Mouse (Mus musculus) limb, embryonic 10.5 days (tissue): ENCODE measurements around the gene Hspb2. TPM values are rescaled to one million over a fixed set of nuclear protein-coding genes. Genes with fewer than 3 reads are reported as not detected.
A peak's percentile ranks its signal among the peaks of the same experiment; 100 is the strongest.

Source experiments
- DNase-seq: peaks from one replicate; pipeline ENCODE4 v3.0.0-alpha.2; 2017; ENCODE audit warnings: low spot score
- H3K27ac ChIP-seq: fragments of 300-500 bp; sonication (generic); 2 replicates; pipeline ENCODE4 v1.5.1; 2016; ENCODE audit warnings: mild to moderate bottlenecking
- H3K27me3 ChIP-seq: fragments of 300-500 bp; sonication (generic); 2 replicates; pipeline ENCODE4 v1.6.1; 2016; ENCODE audit warnings: low read depth, mild to moderate bottlenecking; ENCODE audit not compliant: poor library complexity, severe bottlenecking
- H3K36me3 ChIP-seq: fragments of 300-500 bp; sonication (generic); 2 replicates; pipeline ENCODE4 v1.6.1; 2016; ENCODE audit warnings: mild to moderate bottlenecking, moderate library complexity
- H3K4me1 ChIP-seq: fragments of 300-500 bp; sonication (generic); 2 replicates; pipeline ENCODE4 v1.6.1; 2016
- H3K4me3 ChIP-seq: fragments of 300-500 bp; sonication (generic); 2 replicates; pipeline ENCODE4 v1.5.1; 2016; ENCODE audit warnings: mild to moderate bottlenecking, moderate library complexity
- H3K9me3 ChIP-seq: fragments of 300-500 bp; sonication (generic); replicated peaks from 2 replicates; pipeline ENCODE4 v1.6.1; 2016; ENCODE audit warnings: mild to moderate bottlenecking
- WGBS: fragments of 180-500 bp; shearing (Covaris S2); methylation state at CpG from one replicate; pipeline ENCODE4 v1.1.7; 2016; 5-methylcytosine and 5-hydroxymethylcytosine counted together
- polyA plus RNA-seq: library from polyadenylated mRNA; unstranded; fragments of >200 nt; fragmentation: Nextera tagmentation; extraction: Ambion mirVana; gene quantifications from 2 replicates; pipeline ENCODE4 v1.2.1, GENCODE M21; 2016

The Hspb2 gene
- not detected in 2 replicates for polyA plus RNA-seq

- Histone ChIP-seq H3K4me3 (no peak within 1 kb of the TSS), H3K9me3 (no peaks in the 10 kb centered on the region), H3K27ac (peak within 1 kb of the TSS; percentile 23; the same call in 1 of the 2 replicates), H3K36me3 (no peaks in the 10 kb centered on the region), H3K27me3 (peaks cover 34% of the 10 kb centered on the region), H3K4me1 (peaks cover 13% of the 10 kb centered on the region)
- no peak for DNase-seq
- 64% methylated on average over 14 of the region's 14 CpGs for WGBS
These were observed at the start of gene Hspb2 for GRCm38 (mm10) chr9:50752054-50752602. Gene Hspb2, minus strand, starts transcription at chr9:50752354.

GRCm38 (mm10) chr9:50800985-50801384 is 48.8 kb upstream of the Hspb2 start:
- Histone ChIP-seq H3K4me1 (no peaks in the 10 kb centered on the region), H3K36me3 (peaks cover 73% of the 10 kb centered on the region)
- WGBS: 67% methylated on average over 2 of the region's 2 CpGs

GRCm38 (mm10) chr9:50798368-50798767 is 46.2 kb upstream of the Hspb2 start:
- WGBS: 87% methylated on average over 5 of the region's 5 CpGs
- no peak overlapping the region for H3K4me3 ChIP-seq
- H3K36me3 ChIP-seq: peaks cover 70% of the 10 kb centered on the region
- H3K27ac ChIP-seq: no peak overlapping the region
- H3K4me1 ChIP-seq: no peaks in the 10 kb centered on the region
- H3K9me3 ChIP-seq: no peaks in the 10 kb centered on the region
- no peak for DNase-seq
- H3K27me3 ChIP-seq: no peaks in the 10 kb centered on the region

More at GRCm38 (mm10) chr9:50800985-50801384, 48.8 kb upstream of the Hspb2 start:
- no peak overlapping the region for H3K27ac ChIP-seq
- peak; percentile 34 for DNase-seq
- no peaks in the 10 kb centered on the region for H3K9me3 ChIP-seq
- H3K4me3 ChIP-seq: no peak overlapping the region
- no peaks in the 10 kb centered on the region for H3K27me3 ChIP-seq

- 96% methylated on average over 7 of the region's 7 CpGs for WGBS
- H3K4me1 ChIP-seq: no peaks in the 10 kb centered on the region
- no peak for DNase-seq
These were observed 45.5 kb upstream of the Hspb2 start for GRCm38 (mm10) chr9:50797641-50798040.

GRCm38 (mm10) chr9:50796776-50797175 is 44.6 kb upstream of the Hspb2 start:
- Histone ChIP-seq H3K27me3 (no peaks in the 10 kb centered on the region), H3K9me3 (no peaks in the 10 kb centered on the region), H3K36me3 (peaks cover 66% of the 10 kb centered on the region), H3K4me1 (no peaks in the 10 kb centered on the region), H3K4me3 (no peak overlapping the region), H3K27ac (no peak overlapping the region)
- DNase-seq: no peak
- 90% methylated on average over 8 of the region's 8 CpGs for WGBS

More at GRCm38 (mm10) chr9:50797641-50798040, 45.5 kb upstream of the Hspb2 start:
- Histone ChIP-seq H3K4me3 (no peak overlapping the region), H3K27ac (no peak overlapping the region), H3K36me3 (peaks cover 66% of the 10 kb centered on the region), H3K27me3 (no peaks in the 10 kb centered on the region), H3K9me3 (no peaks in the 10 kb centered on the region)

- no peak overlapping the region for H3K27ac ChIP-seq
- no peak for DNase-seq
- H3K36me3 ChIP-seq: peaks cover 65% of the 10 kb centered on the region
- 90% methylated on average over 3 of the region's 3 CpGs for WGBS
- no peak overlapping the region for H3K4me3 ChIP-seq
- no peaks in the 10 kb centered on the region for H3K9me3 ChIP-seq
- no peaks in the 10 kb centered on the region for H3K4me1 ChIP-seq
- no peaks in the 10 kb centered on the region for H3K27me3 ChIP-seq
These were observed 43.1 kb upstream of the Hspb2 start for GRCm38 (mm10) chr9:50795266-50795665.

GRCm38 (mm10) chr9:50782155-50782554 is 30.0 kb upstream of the Hspb2 start:
- H3K36me3 ChIP-seq: peaks cover 97% of the 10 kb centered on the region
- no peak overlapping the region for H3K4me3 ChIP-seq
- WGBS: 77% methylated on average over 2 of the region's 2 CpGs
- H3K27ac ChIP-seq: no peak overlapping the region
- peak; percentile 49 for DNase-seq
- H3K4me1 ChIP-seq: no peaks in the 10 kb centered on the region
- no peaks in the 10 kb centered on the region for H3K9me3 ChIP-seq
- no peaks in the 10 kb centered on the region for H3K27me3 ChIP-seq

GRCm38 (mm10) chr9:50776162-50776760 is 24.1 kb upstream of the Hspb2 start:
- H3K9me3 ChIP-seq: no peaks in the 10 kb centered on the region
- DNase-seq: no peak
- H3K27ac ChIP-seq: peak overlapping the region; percentile 96; the same call in 1 of the 2 replicates
- no peaks in the 10 kb centered on the region for H3K27me3 ChIP-seq
- H3K36me3 ChIP-seq: peaks cover 53% of the 10 kb centered on the region
- H3K4me1 ChIP-seq: peaks cover 21% of the 10 kb centered on the region
- 65% methylated on average over 11 of the region's 11 CpGs for WGBS
- peak overlapping the region; percentile 90 for H3K4me3 ChIP-seq

- no peak for DNase-seq
- H3K4me3 ChIP-seq: peak overlapping the region; percentile 90
- H3K9me3 ChIP-seq: no peaks in the 10 kb centered on the region
- under 1% methylated on average over 30 of the region's 30 CpGs for WGBS
- H3K27ac ChIP-seq: peak overlapping the region; percentile 96
- H3K36me3 ChIP-seq: peaks cover 51% of the 10 kb centered on the region
- H3K27me3 ChIP-seq: no peaks in the 10 kb centered on the region
- H3K4me1 ChIP-seq: peaks cover 21% of the 10 kb centered on the region
These were observed 23.5 kb upstream of the Hspb2 start for GRCm38 (mm10) chr9:50775662-50776126.

- WGBS: under 1% methylated on average over 49 of the region's 51 CpGs
- Histone ChIP-seq H3K27ac (peak within 1 kb of the TSS; percentile 96), H3K9me3 (no peaks in the 10 kb centered on the region), H3K4me3 (peak within 1 kb of the TSS; percentile 90), H3K27me3 (no peaks in the 10 kb centered on the region), H3K4me1 (peaks cover 21% of the 10 kb centered on the region), H3K36me3 (peaks cover 47% of the 10 kb centered on the region)
- DNase-seq: peak; percentile 94
These were observed 22.9 kb upstream of the Hspb2 start, which contains the start of the genes Alg9 and 1110032A03Rik for GRCm38 (mm10) chr9:50774991-50775612. Gene Alg9, plus strand, starts transcription at chr9:50775019. Gene 1110032A03Rik, minus strand, starts transcription at chr9:50775520.

- Histone ChIP-seq H3K4me1 (peaks cover 24% of the 10 kb centered on the region), H3K9me3 (no peaks in the 10 kb centered on the region), H3K27me3 (no peaks in the 10 kb centered on the region), H3K4me3 (no peak overlapping the region), H3K27ac (no peak overlapping the region), H3K36me3 (peaks cover 36% of the 10 kb centered on the region)
- 76% methylated on average over 4 of the region's 4 CpGs for WGBS
- no peak for DNase-seq
These were observed 21.9 kb upstream of the Hspb2 start for GRCm38 (mm10) chr9:50774026-50774462.

GRCm38 (mm10) chr9:50770011-50770410 is 17.9 kb upstream of the Hspb2 start:
- H3K4me3 ChIP-seq: no peak overlapping the region
- no peak overlapping the region for H3K27ac ChIP-seq
- no peak for DNase-seq
- H3K9me3 ChIP-seq: no peaks in the 10 kb centered on the region
- peaks cover 27% of the 10 kb centered on the region for H3K4me1 ChIP-seq
- H3K36me3 ChIP-seq: peaks cover 16% of the 10 kb centered on the region
- WGBS: 97% methylated on average over 2 of the region's 2 CpGs
- no peaks in the 10 kb centered on the region for H3K27me3 ChIP-seq
